Comparison of ENCODE assay signal across 15 mouse cellular contexts in the genomic region with DNA sequence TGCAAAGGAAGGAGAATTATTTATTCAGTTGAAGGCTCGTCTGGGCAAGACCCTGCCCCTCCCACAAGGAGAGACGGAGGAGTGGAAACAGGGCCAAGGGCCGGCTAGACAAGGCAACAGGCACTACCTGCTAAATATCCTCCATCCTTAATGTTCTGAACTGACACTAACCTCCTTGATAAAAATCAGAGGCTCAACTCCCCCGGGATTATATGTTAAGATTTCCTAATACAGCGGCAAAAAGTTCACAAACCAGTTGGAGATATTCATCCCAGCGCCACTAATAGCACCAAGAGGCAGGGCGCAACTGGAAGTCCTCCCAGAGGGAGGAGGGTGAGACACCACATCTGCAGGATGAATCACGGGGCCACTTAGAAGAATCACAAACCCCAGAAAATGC. TPM values are rescaled to one million over a fixed set of nuclear protein-coding genes. Genes with fewer than 3 reads are reported as not detected.
"Had no signal": no experiment of that assay in that cellular context is flagged by ENCODE, and none has a peak within 500 bp of the region (broad histone marks: within the 10 kb centered on the region; RNA-seq: fewer than 3 reads in every experiment).

No protein-coding gene starts in this region.

- DNase-seq: kidney, adult 8-10 months; kidney, postnatal 36 days; layer of hippocampus, adult 9-11 months; layer of hippocampus, postnatal 36 days; lung, adult 2 months; lung, postnatal 4 days; midbrain, embryonic 14.5 days; thymus, postnatal 36 days had no signal

- ATAC-seq: lung, postnatal 0 days had no signal

- H3K27ac ChIP-seq: limb, embryonic 12.5 days; liver, embryonic 15.5 days; midbrain, embryonic 10.5 days; neural tube, embryonic 12.5 days had no signal

- H3K9me3 ChIP-seq: limb, embryonic 12.5 days; liver, embryonic 15.5 days; midbrain, embryonic 10.5 days; neural tube, embryonic 12.5 days had no signal

- H3K27me3 ChIP-seq: limb, embryonic 12.5 days; liver, embryonic 15.5 days; neural tube, embryonic 12.5 days had no signal

- H3K9ac ChIP-seq: limb, embryonic 12.5 days; liver, embryonic 15.5 days; neural tube, embryonic 12.5 days had no signal

- H3K4me1 ChIP-seq: neural tube, embryonic 12.5 days had no signal

- H3K4me2 ChIP-seq: limb, embryonic 12.5 days; liver, embryonic 15.5 days; neural tube, embryonic 12.5 days had no signal

- H3K4me3 ChIP-seq: limb, embryonic 12.5 days; liver, embryonic 15.5 days; midbrain, embryonic 10.5 days; neural tube, embryonic 12.5 days had no signal

RNA-seq across cellular contexts. Expression of gene Elobl, which starts 17.8 kb away (rescaled TPM):
- polyA plus RNA-seq: kidney, embryonic 16.5 days; limb, embryonic 12.5 days; liver, embryonic 15.5 days; lung, postnatal 0 days; midbrain, embryonic 10.5 days; midbrain, embryonic 14.5 days; neural tube, embryonic 12.5 days; stomach, embryonic 14.5 days had no signal
